Mouse (Mus musculus) heart, adult 2 months (tissue): Measurements from ENCODE around the gene Drc1.

Experiments
- CTCF ChIP-seq: fragments of 200-600 bp; IDR thresholded peaks from 2 replicates; pipeline ENCODE4 v1.8.1; 2022; ENCODE audit warnings: antibody characterized with exemption, mild to moderate bottlenecking, moderate library complexity
- POLR2A ChIP-seq: fragments of 200-500 bp; IDR thresholded peaks from 2 replicates; pipeline ENCODE4 v1.6.1; 2011; ENCODE audit warnings: mild to moderate bottlenecking, low read depth, low read length, control low read depth; ENCODE audit not compliant: insufficient read depth

DNA sequence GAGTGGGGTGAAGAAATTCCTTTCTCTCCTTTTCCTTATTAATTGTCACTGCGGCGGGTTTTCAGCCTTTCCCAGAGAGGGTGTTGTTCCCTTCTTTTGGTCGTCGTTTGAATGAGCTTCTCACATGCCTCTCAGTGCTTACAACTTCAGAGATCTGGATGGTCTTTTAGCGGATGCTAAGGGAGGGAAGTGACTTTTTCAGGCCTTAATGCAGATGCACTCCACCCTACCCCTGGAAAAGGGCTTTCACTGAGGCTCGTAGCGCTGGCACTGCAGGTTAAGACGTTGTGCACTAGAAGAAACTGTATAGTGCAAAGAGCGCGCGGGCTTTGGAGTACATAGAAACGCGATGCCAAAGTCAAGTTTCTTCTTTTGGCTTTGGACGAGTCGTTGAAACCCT is 48.1 kb upstream of the Drc1 start:
- TF ChIP-seq POLR2A, result no peak
- TF ChIP-seq CTCF, result no peak
